Mouse (Mus musculus): Measurements from ENCODE around the gene Notch2. TPM values are rescaled to one million over a fixed set of nuclear protein-coding genes. Genes with fewer than 3 reads are reported as not detected.
A peak's percentile ranks its signal among the peaks of the same experiment; 100 is the strongest.

The Notch2 gene
- polyA plus RNA-seq, 1 experiment = 6.6 TPM

- Histone ChIP-seq H3K4me1 (ENCODE audit: control insufficient read depth, insufficient read depth, insufficient read length, low read length) (peaks cover 4% of the 10 kb centered on the region; the same call in 1 of the 2 replicates), H3K27me3 (ENCODE audit: control insufficient read depth, insufficient read depth, low read length) (no peaks in the 10 kb centered on the region), H3K36me3 (ENCODE audit: control insufficient read depth, insufficient read depth, low read length) (no peaks in the 10 kb centered on the region), H3K27ac (ENCODE audit: insufficient read depth, low read depth, low read length) (no peak overlapping the region), H3K4me3 (ENCODE audit: low read depth, low read length) (no peak overlapping the region)
- no peak for TF ChIP-seq CTCF (IDR thresholded peaks at IDR 0.05; ENCODE audit: extremely low read depth, insufficient read length, insufficient replicate concordance, low read depth, low read length)
- TF ChIP-seq POLR2A (IDR thresholded peaks at IDR 0.05; ENCODE audit: low read depth, low read length) = no peak
- 76% methylated on average over 4 of the region's 4 CpGs for WGBS
Measured at GRCm38 (mm10) chr3:98018187-98018586, 4.9 kb downstream of the Notch2 start.

GRCm38 (mm10) chr3:98020431-98021229 is 7.3 kb downstream of the Notch2 start:
- no peak overlapping the region for H3K4me3 ChIP-seq (ENCODE audit: low read depth, low read length)
- WGBS = 53% methylated on average over 9 of the region's 9 CpGs
- H3K27ac ChIP-seq (ENCODE audit: insufficient read depth, low read depth, low read length) = no peak overlapping the region
- no peaks in the 10 kb centered on the region for H3K27me3 ChIP-seq (ENCODE audit: control insufficient read depth, insufficient read depth, low read length)
- H3K36me3 ChIP-seq (ENCODE audit: control insufficient read depth, insufficient read depth, low read length) = no peaks in the 10 kb centered on the region
- H3K4me1 ChIP-seq (ENCODE audit: control insufficient read depth, insufficient read depth, insufficient read length, low read length) = peaks cover 12% of the 10 kb centered on the region; the same call in 1 of the 2 replicates
- TF ChIP-seq CTCF (IDR thresholded peaks at IDR 0.05; ENCODE audit: extremely low read depth, insufficient read length, insufficient replicate concordance, low read depth, low read length) (no peak), POLR2A (IDR thresholded peaks at IDR 0.05; ENCODE audit: low read depth, low read length) (no peak)

GRCm38 (mm10) chr3:98024288-98024848 is 11.0 kb downstream of the Notch2 start:
- Histone ChIP-seq H3K4me1 (ENCODE audit: control insufficient read depth, insufficient read depth, insufficient read length, low read length) (peaks cover 23% of the 10 kb centered on the region), H3K36me3 (ENCODE audit: control insufficient read depth, insufficient read depth, low read length) (no peaks in the 10 kb centered on the region), H3K4me3 (ENCODE audit: low read depth, low read length) (peak overlapping the region; percentile 24), H3K27me3 (ENCODE audit: control insufficient read depth, insufficient read depth, low read length) (no peaks in the 10 kb centered on the region), H3K27ac (ENCODE audit: insufficient read depth, low read depth, low read length) (0 out of 2 replicates have a peak overlapping the region, but pooled peaks have one; percentile 1)
- 14% methylated on average over 13 of the region's 13 CpGs for WGBS
- TF ChIP-seq CTCF (IDR thresholded peaks at IDR 0.05; ENCODE audit: extremely low read depth, insufficient read length, insufficient replicate concordance, low read depth, low read length) = no peak
- no peak for TF ChIP-seq POLR2A (IDR thresholded peaks at IDR 0.05; ENCODE audit: low read depth, low read length)

- Histone ChIP-seq H3K27me3 (ENCODE audit: control insufficient read depth, insufficient read depth, low read length) (no peaks in the 10 kb centered on the region), H3K4me1 (ENCODE audit: control insufficient read depth, insufficient read depth, insufficient read length, low read length) (peaks cover 25% of the 10 kb centered on the region), H3K4me3 (ENCODE audit: low read depth, low read length) (no peak overlapping the region), H3K27ac (ENCODE audit: insufficient read depth, low read depth, low read length) (peak overlapping the region; percentile 36), H3K36me3 (ENCODE audit: control insufficient read depth, insufficient read depth, low read length) (no peaks in the 10 kb centered on the region)
- WGBS = 64% methylated on average over 14 of the region's 14 CpGs
- no peak for TF ChIP-seq CTCF (IDR thresholded peaks at IDR 0.05; ENCODE audit: extremely low read depth, insufficient read length, insufficient replicate concordance, low read depth, low read length)
- no peak for TF ChIP-seq POLR2A (IDR thresholded peaks at IDR 0.05; ENCODE audit: low read depth, low read length)
Measured at GRCm38 (mm10) chr3:98025521-98025920, 12.2 kb downstream of the Notch2 start.

- Histone ChIP-seq H3K4me3 (ENCODE audit: low read depth, low read length) (no peak overlapping the region), H3K27ac (ENCODE audit: insufficient read depth, low read depth, low read length) (peak overlapping the region; percentile 36), H3K36me3 (ENCODE audit: control insufficient read depth, insufficient read depth, low read length) (no peaks in the 10 kb centered on the region), H3K4me1 (ENCODE audit: control insufficient read depth, insufficient read depth, insufficient read length, low read length) (peaks cover 29% of the 10 kb centered on the region), H3K27me3 (ENCODE audit: control insufficient read depth, insufficient read depth, low read length) (no peaks in the 10 kb centered on the region)
- TF ChIP-seq POLR2A (IDR thresholded peaks at IDR 0.05; ENCODE audit: low read depth, low read length) (no peak), CTCF (IDR thresholded peaks at IDR 0.05; ENCODE audit: extremely low read depth, insufficient read length, insufficient replicate concordance, low read depth, low read length) (no peak)
- WGBS = 48% methylated on average over 10 of the region's 10 CpGs
Measured at GRCm38 (mm10) chr3:98025921-98026880, 12.9 kb downstream of the Notch2 start.

GRCm38 (mm10) chr3:98027371-98027774 is 14.0 kb downstream of the Notch2 start:
- Histone ChIP-seq H3K4me1 (ENCODE audit: control insufficient read depth, insufficient read depth, insufficient read length, low read length) (peaks cover 35% of the 10 kb centered on the region), H3K27me3 (ENCODE audit: control insufficient read depth, insufficient read depth, low read length) (no peaks in the 10 kb centered on the region), H3K27ac (ENCODE audit: insufficient read depth, low read depth, low read length) (no peak overlapping the region), H3K36me3 (ENCODE audit: control insufficient read depth, insufficient read depth, low read length) (no peaks in the 10 kb centered on the region), H3K4me3 (ENCODE audit: low read depth, low read length) (no peak overlapping the region)
- WGBS = 26% methylated on average over 3 of the region's 3 CpGs
- no peak for TF ChIP-seq CTCF (IDR thresholded peaks at IDR 0.05; ENCODE audit: extremely low read depth, insufficient read length, insufficient replicate concordance, low read depth, low read length)
- TF ChIP-seq POLR2A (IDR thresholded peaks at IDR 0.05; ENCODE audit: low read depth, low read length) = no peak
